Mouse (Mus musculus) monocyte, adult 5-6 weeks (primary cell): Measurements from ENCODE around the gene Olfr812. TPM values are rescaled to one million over a fixed set of nuclear protein-coding genes. Genes with fewer than 3 reads are reported as not detected.
"Not testable (repeated sequence)": the region's sequence is repeated elsewhere in the genome, so short reads cannot be mapped to it uniquely, and the experiment has no call there.

Experiments
- ATAC-seq: fragments of 153-309, 156-312 bp; replicated peaks from 2 replicates; pipeline ENCODE4 v1.8.0; 2017; ENCODE audit warnings: mild to moderate bottlenecking; ENCODE audit not compliant: low TSS enrichment, insufficient number of reproducible peaks, severe bottlenecking, poor library complexity, low FRiP score
- total RNA-seq: library from RNA; stranded (forward); fragments of 200-1000, 200-491, 200-594 nt; gene quantifications from 3 replicates; pipeline ENCODE4 v1.2.3, GENCODE M21; 2017

Gene Olfr812
- total RNA-seq, result not detected in 3 replicates

GRCm38 (mm10) chr10:129845994-129846393, at the start of gene Olfr812:
TSS of gene Olfr812 (minus strand) at chr10:129846094.
- ATAC-seq, result no peak

- ATAC-seq, result no peak
Observed at GRCm38 (mm10) chr10:129885934-129886333, 40.0 kb upstream of the Olfr812 start.

GRCm38 (mm10) chr10:129885496-129885895, 39.6 kb upstream of the Olfr812 start:
- not testable (repeated sequence) for ATAC-seq

GRCm38 (mm10) chr10:129879751-129880150, 33.9 kb upstream of the Olfr812 start, which contains the start of gene Olfr814:
TSS of gene Olfr814 (minus strand) at chr10:129879851.
- ATAC-seq, result not testable (repeated sequence)

DNA sequence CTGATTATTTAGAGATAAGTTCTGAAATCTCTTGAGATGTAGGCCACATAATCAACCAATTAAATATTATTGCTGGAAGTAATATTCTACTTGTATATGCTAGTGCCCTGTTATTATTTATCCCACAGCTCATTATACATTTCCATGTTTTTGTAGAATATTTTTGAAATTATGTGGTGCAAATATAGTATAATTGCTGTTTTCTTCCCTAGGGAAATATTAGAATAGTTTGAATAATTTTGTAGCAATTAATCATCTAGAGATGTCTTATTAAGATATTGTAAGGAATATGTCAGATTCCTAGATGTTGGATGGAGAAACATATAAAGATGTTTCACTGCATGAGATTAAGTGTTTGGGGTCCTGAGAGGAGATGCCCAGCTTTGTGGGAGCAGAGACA, 9.2 kb upstream of the Olfr812 start, which contains the start of gene Olfr813:
TSS of gene Olfr813 (plus strand) at position 301 of the 400 bp plus-strand sequence.
- ATAC-seq, result no peak

DNA sequence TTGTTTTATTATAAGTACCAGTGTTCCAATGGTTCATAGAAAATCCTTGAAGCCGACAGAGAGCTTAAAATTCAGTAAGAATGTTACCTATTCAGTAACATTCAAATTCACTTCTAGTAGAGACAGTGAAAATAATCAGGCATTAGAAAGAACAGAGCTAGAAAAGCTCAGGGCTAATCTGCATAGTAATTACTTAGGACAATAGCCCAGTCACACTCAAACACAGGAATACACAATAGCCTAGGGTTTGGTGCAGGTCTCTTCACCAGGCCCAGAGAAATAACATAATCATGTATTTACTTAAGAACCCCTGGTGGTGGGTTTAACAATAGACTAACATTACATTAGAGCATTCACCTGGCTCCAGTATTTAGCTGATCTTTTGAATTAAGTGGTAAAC, 1.4 kb upstream of the Olfr812 start:
- no peak for ATAC-seq

DNA sequence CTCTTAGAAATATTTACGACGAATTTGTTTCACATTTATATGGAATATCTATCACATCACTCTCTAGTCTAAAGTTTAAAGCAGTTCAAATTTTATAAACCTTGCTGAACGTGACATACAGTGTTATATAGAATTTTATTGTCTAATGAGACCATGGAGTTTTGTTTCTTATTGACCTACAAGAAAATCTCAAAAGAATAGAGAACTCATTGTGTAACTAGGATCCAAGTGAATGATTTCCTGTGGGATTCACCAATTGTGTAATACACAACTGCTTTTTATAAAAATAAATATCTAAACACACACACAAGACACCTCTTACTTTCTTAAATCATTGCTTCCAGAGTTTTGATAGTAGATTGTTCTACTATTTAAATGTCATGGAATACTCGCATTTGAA, 41.6 kb downstream of the Olfr812 start, which contains the start of gene Olfr811:
TSS of gene Olfr811 (minus strand) at position 101 of the 400 bp plus-strand sequence.
- ATAC-seq, result no peak

GRCm38 (mm10) chr10:129794817-129795216, 51.1 kb downstream of the Olfr812 start, which contains the start of gene Olfr810:
TSS of gene Olfr810 (minus strand) at chr10:129794917.
- no peak for ATAC-seq

Other genes starting within 250 kb of the Olfr812 start
- not detected in 3 replicates for gene Olfr796, start 233.5 kb downstream of the Olfr812 start, total RNA-seq
- not detected in 3 replicates for gene Olfr798, start 218.2 kb downstream of the Olfr812 start, total RNA-seq
- gene Olfr799, start 208.6 kb downstream of the Olfr812 start, total RNA-seq, result 0.43 TPM in 1 of 3 replicates, not detected in the others
- not detected in 3 replicates for gene Olfr800, start 188.4 kb downstream of the Olfr812 start, total RNA-seq
- not detected in 3 replicates for gene Olfr801, start 172.2 kb downstream of the Olfr812 start, total RNA-seq
- gene Olfr802, start 157.9 kb downstream of the Olfr812 start, total RNA-seq, result not detected in 3 replicates
- gene Olfr803, start 151.8 kb downstream of the Olfr812 start, total RNA-seq, result not detected in 3 replicates
- gene Olfr804, start 142.9 kb downstream of the Olfr812 start, total RNA-seq, result not detected in 3 replicates
- not detected in 3 replicates for gene Olfr805, start 116.7 kb downstream of the Olfr812 start, total RNA-seq
- gene Olfr806, start 104.2 kb downstream of the Olfr812 start, total RNA-seq, result not detected in 3 replicates
- not detected in 3 replicates for gene Olfr807, start 88.3 kb downstream of the Olfr812 start, total RNA-seq
- not detected in 3 replicates for gene Olfr808, start 80.6 kb downstream of the Olfr812 start, total RNA-seq
- gene Olfr809, start 71.5 kb downstream of the Olfr812 start, total RNA-seq, result not detected in 3 replicates
- not detected in 3 replicates for gene Olfr810, start 51.2 kb downstream of the Olfr812 start, total RNA-seq
- gene Olfr811, start 41.7 kb downstream of the Olfr812 start, total RNA-seq, result not detected in 3 replicates
- not detected in 3 replicates for gene Olfr813, start 9.3 kb upstream of the Olfr812 start, total RNA-seq
- gene Olfr814, start 33.8 kb upstream of the Olfr812 start, total RNA-seq, result not detected in 3 replicates
- not detected in 3 replicates for gene Olfr815, start 59.8 kb upstream of the Olfr812 start, total RNA-seq
- not detected in 3 replicates for gene Olfr816, start 69.5 kb upstream of the Olfr812 start, total RNA-seq
- gene Olfr818, start 103.0 kb upstream of the Olfr812 start, total RNA-seq, result not detected in 3 replicates
- gene Olfr819, start 121.2 kb upstream of the Olfr812 start, total RNA-seq, result not detected in 3 replicates
- not detected in 3 replicates for gene Olfr247, start 130.0 kb upstream of the Olfr812 start, total RNA-seq
- not detected in 3 replicates for gene Gm10310, start 139.0 kb upstream of the Olfr812 start, total RNA-seq
- gene Olfr820, start 166.5 kb upstream of the Olfr812 start, total RNA-seq, result not detected in 3 replicates
- not detected in 3 replicates for gene Olfr821, start 184.3 kb upstream of the Olfr812 start, total RNA-seq
- gene Olfr822, start 225.1 kb upstream of the Olfr812 start, total RNA-seq, result not detected in 3 replicates